Mouse (Mus musculus) brain, embryonic 14.5 days (tissue): ENCODE measurements at regions not wholly inside any gene's neighbourhood (a gene's known extent, or its start where the extent isn't known, plus 50 kb on each side); places are given as distances from the start of the nearest gene placed in this dataset.
A peak's percentile ranks its signal among the peaks of the same experiment; 100 is the strongest.
"Not testable (repeated sequence)": the region's sequence is repeated elsewhere in the genome, so short reads cannot be mapped to it uniquely, and the experiment has no call there.

Source experiments
- DNase-seq: peaks from one replicate; pipeline ENCODE4 v3.0.0-alpha.2; 2011; ENCODE audit warnings: low read depth
- CTCF ChIP-seq: fragments of 200-500 bp; IDR thresholded peaks from 2 replicates; pipeline ENCODE4 v1.5.1; 2012; ENCODE audit warnings: inconsistent platforms, mild to moderate bottlenecking, moderate library complexity, borderline replicate concordance; ENCODE audit not compliant: insufficient read depth, insufficient read length; ENCODE audit errors: extremely low read depth
- POLR2A ChIP-seq: fragments of 200-500 bp; IDR thresholded peaks from 2 replicates; pipeline ENCODE4 v1.6.1; 2012; ENCODE audit warnings: mild to moderate bottlenecking, inconsistent platforms, borderline replicate concordance; ENCODE audit not compliant: poor library complexity, insufficient read depth, insufficient read length, severe bottlenecking; ENCODE audit errors: extremely low read depth

- no peak for DNase-seq
- TF ChIP-seq CTCF: no peak
- TF ChIP-seq POLR2A: no peak
These were observed 55.7 kb downstream of the AI429214 start for GRCm38 (mm10) chr8:37048912-37049692.

GRCm38 (mm10) chr8:37049969-37050683, 56.7 kb downstream of the AI429214 start:
- peak; percentile 88 for DNase-seq
- TF ChIP-seq CTCF (no peak), POLR2A (no peak)

DNA sequence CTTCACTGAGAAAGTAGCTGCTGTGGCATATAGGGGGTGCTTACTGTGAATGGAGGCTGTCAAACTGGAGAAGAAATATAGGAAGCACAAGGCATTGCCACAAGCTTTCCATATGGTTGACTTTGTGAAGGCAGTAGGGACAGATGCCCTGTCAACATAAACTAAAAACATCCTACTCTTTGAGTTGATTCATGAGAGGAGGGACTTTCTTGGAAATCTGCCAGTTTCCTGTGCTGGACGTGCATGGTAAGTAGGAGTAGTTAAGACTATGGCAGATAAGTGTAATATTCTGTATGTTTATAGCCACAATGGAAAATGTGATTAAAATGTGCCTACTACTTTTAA, 57.3 kb downstream of the AI429214 start:
- peak; percentile 85 for DNase-seq
- TF ChIP-seq POLR2A: no peak

DNA sequence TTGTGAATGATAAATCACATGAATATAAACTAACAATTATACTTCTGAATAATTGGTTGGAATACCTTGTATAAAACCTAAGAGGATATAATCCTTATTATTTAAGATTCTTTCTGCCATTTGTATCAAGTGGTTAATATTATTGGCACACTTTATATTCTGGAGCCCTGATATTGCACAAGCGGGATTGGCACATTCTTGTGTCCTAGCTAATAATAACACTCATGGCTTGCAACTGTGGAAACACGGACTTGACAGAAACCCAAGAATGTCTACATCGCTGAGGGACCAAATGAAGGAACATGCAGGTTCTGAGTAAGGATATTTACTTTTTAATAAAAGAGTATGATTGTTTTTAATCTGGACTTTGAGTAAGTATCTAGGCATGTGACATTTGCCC, 63.0 kb downstream of the AI429214 start:
- DNase-seq: no peak
- no peak for TF ChIP-seq CTCF
- no peak for TF ChIP-seq POLR2A

DNA sequence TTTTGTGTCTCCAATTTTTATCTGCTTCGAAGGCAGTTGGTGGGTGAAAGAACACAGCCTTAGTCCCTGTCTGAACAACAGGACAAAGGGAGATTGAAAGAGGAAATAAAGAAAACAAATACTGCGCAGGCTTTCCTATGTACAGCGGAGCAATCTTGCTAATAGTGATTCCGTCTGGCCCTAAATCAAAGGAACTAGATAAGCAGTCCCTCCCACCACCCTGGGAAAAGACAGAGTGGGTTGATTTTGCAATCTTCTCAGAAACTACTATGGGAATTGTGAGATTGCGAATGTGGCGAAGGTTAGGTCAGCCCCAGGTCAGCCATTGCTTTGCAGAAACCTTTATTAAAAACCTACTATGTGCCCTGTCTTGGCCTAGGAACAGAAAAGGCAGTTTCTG, 65.0 kb downstream of the AI429214 start:
- DNase-seq: no peak
- TF ChIP-seq CTCF (no peak), POLR2A (no peak)

GRCm38 (mm10) chr8:37062012-37062944, 68.9 kb downstream of the AI429214 start:
- DNase-seq: peak; percentile 88
- TF ChIP-seq POLR2A (no peak), CTCF (peak; percentile 83)

GRCm38 (mm10) chr8:37063764-37064331, 70.4 kb downstream of the AI429214 start:
- TF ChIP-seq CTCF (peak; percentile 81), POLR2A (no peak)
- peak; percentile 86 for DNase-seq

- peak; percentile 52 for DNase-seq
- peak; percentile 29; the same call in 1 of the 2 replicates for TF ChIP-seq CTCF
- TF ChIP-seq POLR2A: no peak
These were observed 79.5 kb downstream of the AI429214 start for GRCm38 (mm10) chr8:37072905-37073304.

GRCm38 (mm10) chr8:37099727-37100126, 106.3 kb downstream of the AI429214 start:
- no peak for TF ChIP-seq CTCF
- no peak for TF ChIP-seq POLR2A
- no peak for DNase-seq

- DNase-seq: not testable (repeated sequence)
These were observed 119.0 kb downstream of the AI429214 start for GRCm38 (mm10) chr8:37112386-37112785.

- no peak for DNase-seq
- no peak for TF ChIP-seq CTCF
- TF ChIP-seq POLR2A: no peak
These were observed 132.4 kb downstream of the AI429214 start for GRCm38 (mm10) chr8:37125834-37126233.
